In genomic region chr3:89876469-89876868, GRCm38 (mm10) we compare ENCODE assay signal across 15 mouse cellular contexts. TPM values are rescaled to one million over a fixed set of nuclear protein-coding genes. Genes with fewer than 3 reads are reported as not detected.
"Had no signal": no experiment of that assay in that cellular context is flagged by ENCODE, and none has a peak within 500 bp of the region (broad histone marks: within the 10 kb centered on the region; RNA-seq: fewer than 3 reads in every experiment).

No protein-coding gene starts in this region.

- H3K36me3 ChIP-seq: limb, embryonic 15.5 days; midbrain, embryonic 12.5 days; neural tube, embryonic 15.5 days had no signal

- H3K27ac ChIP-seq: hindbrain, postnatal 0 days; limb, embryonic 15.5 days; liver, embryonic 15.5 days; macrophage; midbrain, embryonic 12.5 days; neural tube, embryonic 15.5 days; stomach, postnatal 0 days had no signal

- H3K4me3 ChIP-seq: limb, embryonic 15.5 days; liver, embryonic 15.5 days; midbrain, embryonic 12.5 days; neural tube, embryonic 15.5 days had no signal

- ATAC-seq: hindbrain, postnatal 0 days had no signal

- H3K9me3 ChIP-seq: limb, embryonic 15.5 days; liver, embryonic 15.5 days; midbrain, embryonic 12.5 days; neural tube, embryonic 15.5 days had no signal

- H3K27me3 ChIP-seq: limb, embryonic 15.5 days; liver, embryonic 15.5 days; neural tube, embryonic 15.5 days had no signal

- DNase-seq: kidney, adult 11 months; kidney, adult 9 months; kidney, postnatal 10 days; kidney, postnatal 4 days; lung, embryonic 14.5 days; right cerebral cortex, postnatal 4 days; thymus, postnatal 14 days had no signal

- H3K4me1 ChIP-seq: neural tube, embryonic 15.5 days had no signal

RNA-seq across cellular contexts. Expression of gene She, which starts 45.3 kb away (rescaled TPM):
- total RNA-seq: megakaryocyte-erythroid progenitor cell, adult 5-6 weeks had no signal
- polyA plus RNA-seq: macrophage had no signal
